Mouse (Mus musculus) megakaryocyte, embryonic 14.5 days (primary cell): ENCODE results near the gene Rnf152.

Source experiments
- FLI1 ChIP-seq: IDR thresholded peaks from 2 replicates; pipeline ENCODE4 v1.6.1; 2012; ENCODE audit warnings: low read length, inconsistent platforms, mixed read lengths
- GATA1 ChIP-seq: IDR thresholded peaks from 3 replicates; pipeline ENCODE4 v1.6.1; 2012; ENCODE audit warnings: mixed read lengths, low read length, inconsistent platforms, borderline replicate concordance

GRCm38 (mm10) chr1:105331605-105332004, 24.9 kb downstream of the Rnf152 start:
- TF ChIP-seq GATA1 (no peak), FLI1 (no peak)
